In genomic region chr13:96081276-96081675, GRCm38 (mm10) we compare ENCODE assay signal across 9 mouse cellular contexts. TPM values are rescaled to one million over a fixed set of nuclear protein-coding genes. Genes with fewer than 3 reads are reported as not detected.
DNase-seq lines count a peak whose midpoint lies in the region; ATAC-seq and TF ChIP-seq lines count a peak whose summit lies in the region.
"Not testable (repeated sequence)": the region's sequence is repeated elsewhere in the genome, so short reads cannot be mapped to it uniquely, and the experiment has no call there.
"Had no signal": no experiment of that assay in that cellular context is flagged by ENCODE, and none has a peak within 500 bp of the region (broad histone marks: within the 10 kb centered on the region; RNA-seq: fewer than 3 reads in every experiment).

Gene Gm20075, minus strand, starts transcription at chr13:96081376.

- H3K79me2 ChIP-seq in myocyte (ENCODE audit: control insufficient read depth, insufficient read depth): not testable (repeated sequence)

- H3ac ChIP-seq in myocyte (ENCODE audit: control insufficient read depth, insufficient read length): not testable (repeated sequence)

- not testable (repeated sequence) for H3K9ac ChIP-seq in ES-Bruce4 (ENCODE audit: low read depth, poor library complexity, severe bottlenecking); forebrain, embryonic 14.5 days (ENCODE audit: low read length); heart, embryonic 15.5 days; hindbrain, embryonic 16.5 days (ENCODE audit: low read depth, low read length); limb, embryonic 13.5 days

- 92% methylated on average over 3 of the region's 3 CpGs for WGBS in forebrain, embryonic 14.5 days
- WGBS in heart, embryonic 15.5 days: 73% methylated on average over 3 of the region's 3 CpGs
- 94% methylated on average over 3 of the region's 3 CpGs for WGBS in hindbrain, embryonic 16.5 days
- 84% methylated on average over 3 of the region's 3 CpGs for WGBS in limb, embryonic 13.5 days

- not testable (repeated sequence) for H3K27ac ChIP-seq in ES-Bruce4 (ENCODE audit: insufficient read depth, low read length); bone marrow macrophage, adult 2 months (ENCODE audit: insufficient read depth, low read depth, low read length); forebrain, embryonic 14.5 days (ENCODE audit: low read depth, low read length); heart, embryonic 15.5 days; hindbrain, embryonic 16.5 days (ENCODE audit: low read depth, low read length); limb, embryonic 13.5 days

- H3K27me3 ChIP-seq in ES-Bruce4 (ENCODE audit: control insufficient read depth, insufficient read depth, low read length, poor library complexity, severe bottlenecking); forebrain, embryonic 14.5 days (replicated peaks; ENCODE audit: control insufficient read depth, insufficient read depth, low read length); heart, embryonic 15.5 days; hindbrain, embryonic 16.5 days (replicated peaks; ENCODE audit: control insufficient read depth, insufficient read depth, low read length); limb, embryonic 13.5 days; myocyte (ENCODE audit: control insufficient read depth, insufficient read depth, insufficient read length): not testable (repeated sequence)

- not testable (repeated sequence) for ATAC-seq in forebrain, embryonic 14.5 days; heart, embryonic 15.5 days (replicated peaks; ENCODE audit: insufficient number of reproducible peaks, insufficient read depth, low FRiP score, low read depth); hindbrain, embryonic 16.5 days; limb, embryonic 13.5 days (ENCODE audit: low FRiP score, low read depth)

- H3K36me3 ChIP-seq in ES-Bruce4 (ENCODE audit: control insufficient read depth, insufficient read depth, low read length, poor library complexity, severe bottlenecking); forebrain, embryonic 14.5 days (ENCODE audit: control insufficient read depth, insufficient read depth, low read length); heart, embryonic 15.5 days; hindbrain, embryonic 16.5 days (ENCODE audit: control insufficient read depth, insufficient read depth, low read length); limb, embryonic 13.5 days; myocyte (ENCODE audit: control insufficient read depth, insufficient read depth): not testable (repeated sequence)

- H3K4me3 ChIP-seq in ES-Bruce4 (ENCODE audit: low read depth, low read length); bone marrow macrophage, adult 2 months (ENCODE audit: insufficient read depth, low read length); forebrain, embryonic 14.5 days (ENCODE audit: low read depth, low read length); heart, embryonic 15.5 days; hindbrain, embryonic 16.5 days (ENCODE audit: low read length); limb, embryonic 13.5 days; myocyte: not testable (repeated sequence)

- H3K9me3 ChIP-seq in ES-Bruce4 (replicated peaks; ENCODE audit: control insufficient read depth, insufficient read depth, low read length, poor library complexity, severe bottlenecking); forebrain, embryonic 14.5 days (replicated peaks; ENCODE audit: control insufficient read depth, low read length); heart, embryonic 15.5 days (replicated peaks); hindbrain, embryonic 16.5 days (ENCODE audit: control insufficient read depth, low read length); limb, embryonic 13.5 days: not testable (repeated sequence)

- not testable (repeated sequence) for H3K4me1 ChIP-seq in ES-Bruce4 (ENCODE audit: control insufficient read depth, insufficient read depth, low read length); bone marrow macrophage, adult 2 months (ENCODE audit: control insufficient read depth, insufficient read depth, low read length); forebrain, embryonic 14.5 days (ENCODE audit: control insufficient read depth, insufficient read depth, low read length); heart, embryonic 15.5 days (replicated peaks); hindbrain, embryonic 16.5 days (ENCODE audit: control insufficient read depth, insufficient read depth, low read depth, low read length); limb, embryonic 13.5 days

- H3K4me2 ChIP-seq in forebrain, embryonic 14.5 days (ENCODE audit: low read length); heart, embryonic 15.5 days; hindbrain, embryonic 16.5 days (ENCODE audit: low read length); limb, embryonic 13.5 days (replicated peaks); myocyte (ENCODE audit: low read depth): not testable (repeated sequence)

- TF ChIP-seq EP300 in ES-Bruce4 (IDR thresholded peaks at IDR 0.05; ENCODE audit: insufficient read depth, low read depth, low read length): not testable (repeated sequence)

- TF ChIP-seq CTCF in ES-Bruce4 (IDR thresholded peaks at IDR 0.05; ENCODE audit: low read depth, low read length); bone marrow macrophage, adult 2 months (IDR thresholded peaks at IDR 0.05; ENCODE audit: low read depth, low read length): not testable (repeated sequence)

- DNase-seq in forebrain, embryonic 14.5 days (ENCODE audit: low spot score); layer of hippocampus, postnatal 14 days (ENCODE audit: low spot score in 2 of 2): not testable (repeated sequence)

- not testable (repeated sequence) for TF ChIP-seq POLR2A in ES-Bruce4 (IDR thresholded peaks at IDR 0.05; ENCODE audit: insufficient read depth, low read length); bone marrow macrophage, adult 2 months (IDR thresholded peaks at IDR 0.05; ENCODE audit: borderline replicate concordance, low read depth, low read length); myocyte (IDR thresholded peaks at IDR 0.05; ENCODE audit: insufficient read length, low read depth)

RNA-seq across cellular contexts. Expression of gene Gm20075, which starts in this region (rescaled TPM):
- polyA plus RNA-seq in ES-Bruce4 (2011; ENCODE audit: insufficient read depth, insufficient read length, low read depth, missing spikeins): 43.1 and 47.0 TPM in 2 replicates
- 14.8 and 16.9 TPM in 2 replicates for polyA plus RNA-seq in bone marrow macrophage, adult 2 months (2012; ENCODE audit: insufficient read depth, insufficient read length, missing spikeins)
- 26.9 and 39.5 TPM in 2 replicates for polyA plus RNA-seq in forebrain, embryonic 14.5 days (2014; fragmentation: Nextera tagmentation; extraction: Ambion mirVana)
- polyA plus RNA-seq in heart, embryonic 15.5 days (2015; fragmentation: Nextera tagmentation; extraction: Ambion mirVana): 26.2 and 29.9 TPM in 2 replicates
- 21.6 and 29.8 TPM in 2 replicates for polyA plus RNA-seq in hindbrain, embryonic 16.5 days (2015; fragmentation: Nextera tagmentation; extraction: Ambion mirVana)
- 10 to 100 TPM; 24.0 to 26.7 TPM for total RNA-seq in layer of hippocampus, postnatal 14 days (2021)
- 30.5 and 31.5 TPM in 2 replicates for polyA plus RNA-seq in limb, embryonic 13.5 days (2015; fragmentation: Nextera tagmentation; extraction: Ambion mirVana)
- 14.5 TPM for polyA plus RNA-seq in myocyte (2012; fragmentation: generic; extraction: Trizol)
- polyA plus RNA-seq: liver, adult 2 months had no signal
